Comparison of ENCODE assay signal across 7 mouse cellular contexts in genomic region chr11:77982441-77982905, GRCm38 (mm10). TPM values are rescaled to one million over a fixed set of nuclear protein-coding genes. Genes with fewer than 3 reads are reported as not detected.
A peak's percentile ranks its signal among the peaks of the same experiment; 100 is the strongest.
DNase-seq lines count a peak whose midpoint lies in the region; ATAC-seq lines count a peak whose summit lies in the region.

Phf12 (plus strand) TSS chr11:77982754.

- peak within 1 kb of the TSS; percentile 70 for H3K4me2 ChIP-seq in embryonic facial prominence, embryonic 12.5 days (replicated peaks)
- H3K4me2 ChIP-seq in limb, embryonic 11.5 days (ENCODE audit: low read depth, severe bottlenecking): peak within 1 kb of the TSS; percentile 74
- peak within 1 kb of the TSS; percentile 79 for H3K4me2 ChIP-seq in midbrain, embryonic 14.5 days (ENCODE audit: low read length)

- peak within 1 kb of the TSS; percentile 97 for H3K27ac ChIP-seq in embryonic facial prominence, embryonic 12.5 days
- H3K27ac ChIP-seq in limb, embryonic 11.5 days (replicated peaks; ENCODE audit: low read depth, low read length): peak within 1 kb of the TSS; percentile 89
- peak within 1 kb of the TSS; percentile 98 for H3K27ac ChIP-seq in midbrain, embryonic 14.5 days (replicated peaks; ENCODE audit: low read depth, low read length)

- peak; percentile 99 for DNase-seq in adrenal gland, postnatal 25 days
- peak; percentile 100 for DNase-seq in heart, adult 11 months
- peak; percentile 99 for DNase-seq in kidney, adult 18-20 months
- DNase-seq in limb, embryonic 11.5 days (ENCODE audit: low spot score): peak; percentile 97
- peak; percentile 100 for DNase-seq in midbrain, embryonic 14.5 days
- DNase-seq in spleen, adult 18-20 months: peak; percentile 99 to 100

- 0 out of 2 replicates have a peak, but pooled peaks cover 8% of the 10 kb centered on the region for H3K4me1 ChIP-seq in embryonic facial prominence, embryonic 12.5 days
- H3K4me1 ChIP-seq in limb, embryonic 11.5 days (ENCODE audit: control insufficient read depth, insufficient read depth, low read length): 0 out of 2 replicates have a peak, but pooled peaks cover 4% of the 10 kb centered on the region
- H3K4me1 ChIP-seq in midbrain, embryonic 14.5 days (ENCODE audit: control insufficient read depth, insufficient read depth, low read length): peaks cover 11% of the 10 kb centered on the region

- H3K27me3 ChIP-seq in embryonic facial prominence, embryonic 12.5 days: no peaks in the 10 kb centered on the region
- no peaks in the 10 kb centered on the region for H3K27me3 ChIP-seq in limb, embryonic 11.5 days (ENCODE audit: control insufficient read depth, insufficient read depth, low read length)
- H3K27me3 ChIP-seq in midbrain, embryonic 14.5 days (ENCODE audit: control insufficient read depth, insufficient read depth, low read length): no peaks in the 10 kb centered on the region

- H3K9me3 ChIP-seq in embryonic facial prominence, embryonic 12.5 days: no peaks in the 10 kb centered on the region
- H3K9me3 ChIP-seq in limb, embryonic 11.5 days (ENCODE audit: control insufficient read depth, low read length): no peaks in the 10 kb centered on the region
- no peaks in the 10 kb centered on the region for H3K9me3 ChIP-seq in midbrain, embryonic 14.5 days (ENCODE audit: control insufficient read depth, low read length)

- H3K36me3 ChIP-seq in embryonic facial prominence, embryonic 12.5 days: peaks cover 9% of the 10 kb centered on the region; the same call in 1 of the 2 replicates
- no peaks in the 10 kb centered on the region; the same call in 1 of the 2 replicates for H3K36me3 ChIP-seq in limb, embryonic 11.5 days (ENCODE audit: control insufficient read depth, insufficient read depth, low read length)
- H3K36me3 ChIP-seq in midbrain, embryonic 14.5 days (ENCODE audit: control insufficient read depth, insufficient read depth, low read length): peaks cover 24% of the 10 kb centered on the region

- under 1% methylated on average over 61 of the region's 62 CpGs for WGBS in embryonic facial prominence, embryonic 12.5 days
- under 1% methylated on average over 51 of the region's 62 CpGs for WGBS in limb, embryonic 11.5 days
- under 1% methylated on average over 62 of the region's 62 CpGs for WGBS in midbrain, embryonic 14.5 days

- peak; percentile 86 for ATAC-seq in embryonic facial prominence, embryonic 12.5 days (ENCODE audit: insufficient number of reproducible peaks, insufficient read depth, low FRiP score, low TSS enrichment)
- ATAC-seq in limb, embryonic 11.5 days (ENCODE audit: insufficient number of reproducible peaks, low FRiP score, low TSS enrichment, low read depth): peak; percentile 86
- ATAC-seq in midbrain, embryonic 14.5 days (ENCODE audit: low FRiP score, low TSS enrichment): peak; percentile 90

- peak within 1 kb of the TSS; percentile 100 for H3K4me3 ChIP-seq in embryonic facial prominence, embryonic 12.5 days
- peak within 1 kb of the TSS; percentile 99 for H3K4me3 ChIP-seq in limb, embryonic 11.5 days (ENCODE audit: low read depth, low read length)
- peak within 1 kb of the TSS; percentile 99 for H3K4me3 ChIP-seq in midbrain, embryonic 14.5 days (replicated peaks; ENCODE audit: low read depth, low read length)

- H3K9ac ChIP-seq in embryonic facial prominence, embryonic 12.5 days: peak within 1 kb of the TSS; percentile 99
- H3K9ac ChIP-seq in limb, embryonic 11.5 days (ENCODE audit: low read length): peak within 1 kb of the TSS; percentile 97
- peak within 1 kb of the TSS; percentile 92 for H3K9ac ChIP-seq in midbrain, embryonic 14.5 days (replicated peaks; ENCODE audit: low read length)

RNA-seq across cellular contexts. Expression of gene Phf12, which starts in this region (rescaled TPM):
- total RNA-seq in adrenal gland, postnatal 25 days (2021): 76.6 and 79.8 TPM in 2 replicates
- polyA plus RNA-seq in embryonic facial prominence, embryonic 12.5 days (2016; fragmentation: Nextera tagmentation; extraction: Ambion mirVana): 27.5 and 27.7 TPM in 2 replicates
- polyA plus RNA-seq in limb, embryonic 11.5 days (2014; fragmentation: Nextera tagmentation; extraction: Ambion mirVana): 19.6 and 21.1 TPM in 2 replicates
- 18.5 and 20.3 TPM in 2 replicates for polyA plus RNA-seq in midbrain, embryonic 14.5 days (2014; fragmentation: Nextera tagmentation; extraction: Ambion mirVana)

Comparison
In these comparisons a context has a peak if more than half of its experiments do, and no peak if none do; other contexts are left out.
1. Peak in every context shown above with its lines: DNase-seq, ATAC-seq, H3K4me3 ChIP-seq and H3K27ac ChIP-seq.